Mouse (Mus musculus) hindbrain, embryonic 12.5 days (tissue): ENCODE data around the gene Dcun1d4. TPM values are rescaled to one million over a fixed set of nuclear protein-coding genes. Genes with fewer than 3 reads are reported as not detected.
"Not testable (repeated sequence)": the region's sequence is repeated elsewhere in the genome, so short reads cannot be mapped to it uniquely, and the experiment has no call there.

Experiments
- ATAC-seq: fragments of 200-750 bp; cut with Nextera tagmentation; 2 replicates; pipeline ENCODE4 v1.8.0; 2017; ENCODE audit warnings: moderate TSS enrichment; ENCODE audit not compliant: low FRiP score
- H3K27ac ChIP-seq: fragments of 300-500 bp; sonication (generic); 2 replicates; pipeline ENCODE4 v1.5.1; 2016; ENCODE audit warnings: mild to moderate bottlenecking
- H3K27me3 ChIP-seq: fragments of 300-500 bp; sonication (generic); 2 replicates; pipeline ENCODE4 v1.6.1; 2016; ENCODE audit warnings: mild to moderate bottlenecking
- H3K36me3 ChIP-seq: fragments of 300-500 bp; sonication (generic); 2 replicates; pipeline ENCODE4 v1.6.1; 2016; ENCODE audit warnings: mild to moderate bottlenecking
- H3K4me1 ChIP-seq: fragments of 300-500 bp; sonication (generic); 2 replicates; pipeline ENCODE4 v1.6.1; 2016
- H3K4me2 ChIP-seq: fragments of 300-500 bp; sonication (generic); replicated peaks from 2 replicates; pipeline ENCODE4 v1.6.1; 2016; ENCODE audit warnings: mild to moderate bottlenecking
- H3K4me3 ChIP-seq: fragments of 300-500 bp; sonication (generic); 2 replicates; pipeline ENCODE4 v1.5.1; 2016; ENCODE audit warnings: mild to moderate bottlenecking
- H3K9ac ChIP-seq: fragments of 300-500 bp; sonication (generic); 2 replicates; pipeline ENCODE4 v1.6.1; 2016; ENCODE audit warnings: mild to moderate bottlenecking, moderate library complexity
- H3K9me3 ChIP-seq: fragments of 300-500 bp; sonication (generic); replicated peaks from 2 replicates; pipeline ENCODE4 v1.6.1; 2016; ENCODE audit warnings: mild to moderate bottlenecking
- WGBS: fragments of 180-500 bp; shearing (Covaris S2); methylation state at CpG from one replicate; pipeline ENCODE4 v1.1.7; 2016; 5-methylcytosine and 5-hydroxymethylcytosine counted together
- polyA plus RNA-seq: library from polyadenylated mRNA; unstranded; fragments of >200 nt; fragmentation: Nextera tagmentation; extraction: Ambion mirVana; gene quantifications from 2 replicates; pipeline ENCODE4 v1.2.1, GENCODE M21; 2016

Gene Dcun1d4
- polyA plus RNA-seq, 1 experiment from 2014 or later, result 58.4 TPM

DNA sequence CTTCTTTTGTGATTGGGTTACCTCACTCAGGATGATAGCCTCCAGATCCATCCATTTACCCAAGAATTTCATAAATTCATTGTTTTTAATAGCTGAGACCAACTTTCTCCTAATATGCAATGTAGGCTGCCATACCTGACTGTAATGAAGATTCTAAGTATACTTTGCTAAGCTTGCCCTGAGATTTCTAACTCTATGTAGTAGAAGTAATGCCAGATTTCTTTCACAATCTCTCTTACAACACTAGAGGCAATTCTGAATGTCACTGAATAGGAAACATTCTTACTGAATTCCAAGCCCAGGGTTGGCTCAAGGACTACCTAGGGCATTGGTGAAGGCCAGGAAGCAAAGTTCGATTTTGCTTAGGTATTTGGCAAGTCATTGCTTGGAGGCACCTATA is 1.6 kb downstream of the Dcun1d4 start:
- not testable (repeated sequence) for H3K27ac ChIP-seq, H3K9ac ChIP-seq, H3K27me3 ChIP-seq, H3K4me1 ChIP-seq, H3K9me3 ChIP-seq, H3K36me3 ChIP-seq, H3K4me2 ChIP-seq, ATAC-seq, H3K4me3 ChIP-seq
- 97% methylated on average over 1 of the region's 1 CpGs for whole genome bisulfite sequencing

DNA sequence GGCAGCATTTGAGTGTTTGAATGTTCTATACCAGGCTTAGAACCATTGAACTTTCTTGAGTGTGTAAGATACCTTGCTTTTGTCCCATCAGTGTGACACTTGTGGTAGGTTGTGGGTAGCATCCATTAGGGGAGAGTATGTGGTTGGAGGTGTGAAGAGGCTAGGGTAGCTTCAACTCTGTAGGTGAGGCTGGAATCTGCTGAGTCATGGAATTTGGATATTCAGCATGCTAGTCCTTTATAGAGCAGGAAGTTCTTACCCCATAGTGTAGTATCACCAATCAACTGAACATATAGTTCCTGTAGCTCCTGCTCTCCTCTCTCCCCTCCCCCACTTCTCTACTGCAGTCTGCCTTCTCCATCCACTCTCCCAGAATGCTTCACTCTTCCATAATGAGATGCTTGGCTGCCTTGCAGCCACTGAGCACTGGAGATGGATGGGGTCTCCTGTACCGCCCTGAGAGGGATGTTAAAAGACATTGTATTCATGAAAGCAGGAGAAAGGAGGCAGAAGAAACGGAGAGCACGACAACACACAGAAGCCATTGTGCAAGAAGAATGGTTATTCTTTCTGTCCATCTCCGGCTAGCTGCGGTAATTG is 3.3 kb downstream of the Dcun1d4 start:
- H3K4me1 ChIP-seq, result peaks cover 7% of the 10 kb centered on the region; the same call in 1 of the 2 replicates
- H3K27ac ChIP-seq, result peak overlapping the region; percentile 67
- H3K4me3 ChIP-seq, result peak overlapping the region; percentile 16; the same call in 1 of the 2 replicates
- H3K36me3 ChIP-seq, result no peaks in the 10 kb centered on the region
- peak overlapping the region; percentile 38; the same call in 1 of the 2 replicates for H3K9ac ChIP-seq
- WGBS, result 32% methylated on average over 5 of the region's 5 CpGs
- no peaks in the 10 kb centered on the region for H3K9me3 ChIP-seq
- no peaks in the 10 kb centered on the region for H3K27me3 ChIP-seq
- peak; percentile 74 for ATAC-seq
- H3K4me2 ChIP-seq, result peak overlapping the region; percentile 29; the same call in 1 of the 2 replicates

DNA sequence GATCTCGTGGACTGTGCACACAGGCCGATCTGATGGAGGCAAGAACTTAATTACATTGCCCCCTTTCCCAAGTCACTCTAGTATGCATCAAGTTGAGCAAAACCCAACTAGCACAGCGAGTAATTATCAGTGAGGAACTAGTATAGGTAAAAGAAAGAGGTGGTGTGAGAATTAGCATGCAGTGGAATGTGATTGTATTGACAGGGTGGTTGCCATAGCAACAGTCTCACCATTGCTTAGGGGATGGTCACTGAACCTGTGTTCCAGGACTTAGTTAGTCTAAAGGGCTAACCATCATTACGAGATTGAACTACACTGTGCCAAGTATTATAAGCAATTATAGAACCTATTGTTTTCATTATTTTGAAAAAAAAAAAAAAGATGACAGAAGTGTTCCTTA is 5.7 kb downstream of the Dcun1d4 start:
- Histone ChIP-seq H3K27ac (no peak overlapping the region), H3K4me2 (no peak overlapping the region), H3K27me3 (no peaks in the 10 kb centered on the region), H3K36me3 (no peaks in the 10 kb centered on the region), H3K4me3 (no peak overlapping the region), H3K9me3 (no peaks in the 10 kb centered on the region), H3K4me1 (peaks cover 11% of the 10 kb centered on the region; the same call in 1 of the 2 replicates), H3K9ac (no peak overlapping the region)
- ATAC-seq, result no peak
- whole genome bisulfite sequencing, result 55% methylated on average over 4 of the region's 4 CpGs

DNA sequence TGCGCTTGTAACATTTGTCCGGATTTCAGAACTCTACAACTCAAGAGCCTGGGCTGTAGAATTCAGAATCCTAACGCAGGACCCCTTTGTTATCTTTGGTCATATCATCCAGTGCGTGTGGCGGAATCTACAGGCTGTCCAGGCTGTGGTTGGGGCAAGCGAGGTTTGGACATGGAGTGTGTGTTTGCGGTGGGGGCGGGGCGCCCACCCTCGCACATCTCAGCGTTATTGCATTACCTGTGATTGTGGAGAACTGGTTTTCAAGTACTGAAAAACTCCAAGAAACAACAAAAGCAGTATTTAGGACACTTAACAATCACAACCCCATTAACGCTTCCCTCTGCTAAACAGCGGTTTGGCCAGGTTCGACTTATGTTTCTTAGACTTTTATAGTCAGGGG is 9.1 kb downstream of the Dcun1d4 start:
- no peaks in the 10 kb centered on the region for H3K9me3 ChIP-seq
- H3K27me3 ChIP-seq, result no peaks in the 10 kb centered on the region
- H3K4me2 ChIP-seq, result peak overlapping the region; percentile 94
- H3K4me3 ChIP-seq, result peak overlapping the region; percentile 90
- peaks cover 9% of the 10 kb centered on the region for H3K4me1 ChIP-seq
- 6% methylated on average over 14 of the region's 14 CpGs for WGBS
- peak overlapping the region; percentile 90 for H3K27ac ChIP-seq
- ATAC-seq, result no peak
- peak overlapping the region; percentile 61 for H3K9ac ChIP-seq
- no peaks in the 10 kb centered on the region for H3K36me3 ChIP-seq

DNA sequence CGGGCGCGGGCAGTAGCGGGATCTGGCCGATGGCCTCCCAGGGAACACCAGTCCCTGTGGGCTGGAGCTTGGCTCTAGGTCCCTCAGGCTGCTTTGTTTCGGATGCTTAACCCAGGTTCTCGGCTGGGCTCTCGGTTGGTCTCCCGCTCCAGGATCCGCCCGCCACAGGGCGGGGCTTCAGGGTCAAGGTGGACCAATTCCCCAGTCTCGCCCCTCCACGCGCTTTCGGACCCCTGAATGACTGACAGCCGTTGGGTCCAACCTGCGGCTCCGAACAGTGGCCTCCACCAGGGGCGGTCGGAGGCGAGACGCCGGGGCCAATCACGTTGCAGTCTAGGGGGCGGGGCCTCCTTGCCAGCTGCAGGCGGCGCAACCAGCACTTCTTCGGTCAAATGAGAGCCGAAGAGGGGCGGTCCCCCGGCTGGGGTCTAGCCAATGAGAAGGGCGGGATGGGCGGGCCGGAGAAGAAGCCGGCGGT is 9.8 kb downstream of the Dcun1d4 start:
- H3K27ac ChIP-seq, result peak overlapping the region; percentile 95
- peak; percentile 97 for ATAC-seq
- under 1% methylated on average over 30 of the region's 37 CpGs for WGBS

DNA sequence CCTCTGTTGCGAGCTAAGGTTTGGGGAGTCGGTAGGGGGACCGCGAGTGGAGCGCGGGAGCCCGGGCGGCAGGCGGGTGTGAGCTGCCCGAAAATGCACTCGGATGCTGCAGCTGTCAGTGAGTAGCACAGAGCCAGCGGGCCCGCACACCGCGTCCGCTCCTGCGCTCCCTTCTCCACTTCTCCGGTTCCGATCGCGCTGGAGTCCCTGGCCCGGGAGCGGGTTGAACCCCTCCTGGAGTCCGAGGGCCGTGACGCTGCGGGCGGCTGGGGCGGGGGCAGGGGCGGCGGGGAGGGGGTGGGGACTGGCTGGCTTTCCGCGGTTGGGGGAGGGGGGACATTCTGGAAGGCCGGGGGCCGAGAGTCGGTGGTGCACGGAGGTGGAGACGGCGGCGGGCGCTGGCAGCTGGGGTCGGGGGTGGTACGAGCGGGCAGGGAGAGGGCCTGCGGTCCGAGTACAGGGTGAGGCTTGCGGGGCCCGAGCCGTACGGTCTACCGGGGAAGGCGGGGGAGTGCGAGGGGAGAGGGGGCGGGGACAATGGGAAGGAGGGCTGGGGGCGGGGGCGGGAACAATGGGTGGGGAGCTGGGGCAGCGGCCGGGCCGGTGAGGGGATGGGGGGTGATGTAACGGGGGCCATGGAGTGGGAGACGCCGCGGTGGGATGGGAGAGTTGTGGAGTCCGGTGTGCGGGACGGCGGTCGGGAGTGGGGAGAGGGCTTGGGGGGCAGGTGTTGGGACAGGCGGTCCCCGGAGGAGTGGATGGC is 10.5 kb downstream of the Dcun1d4 start:
- peaks cover 9% of the 10 kb centered on the region for H3K4me1 ChIP-seq
- peak overlapping the region; percentile 94 for H3K4me2 ChIP-seq
- peak overlapping the region; percentile 95 for H3K27ac ChIP-seq
- no peaks in the 10 kb centered on the region for H3K27me3 ChIP-seq
- H3K36me3 ChIP-seq, result no peaks in the 10 kb centered on the region
- peak overlapping the region; percentile 90 for H3K4me3 ChIP-seq
- peak overlapping the region; percentile 87 for H3K9ac ChIP-seq
- ATAC-seq, result peak; percentile 46
- H3K9me3 ChIP-seq, result no peaks in the 10 kb centered on the region
- 1% methylated on average over 67 of the region's 70 CpGs for WGBS

More for the DNA sequence above, 9.8 kb downstream of the Dcun1d4 start:
- H3K4me2 ChIP-seq, result peak overlapping the region; percentile 94
- H3K27me3 ChIP-seq, result no peaks in the 10 kb centered on the region
- H3K4me1 ChIP-seq, result peaks cover 9% of the 10 kb centered on the region
- peak overlapping the region; percentile 90 for H3K4me3 ChIP-seq
- no peaks in the 10 kb centered on the region for H3K36me3 ChIP-seq
- H3K9ac ChIP-seq, result peak overlapping the region; percentile 61
- no peaks in the 10 kb centered on the region for H3K9me3 ChIP-seq

DNA sequence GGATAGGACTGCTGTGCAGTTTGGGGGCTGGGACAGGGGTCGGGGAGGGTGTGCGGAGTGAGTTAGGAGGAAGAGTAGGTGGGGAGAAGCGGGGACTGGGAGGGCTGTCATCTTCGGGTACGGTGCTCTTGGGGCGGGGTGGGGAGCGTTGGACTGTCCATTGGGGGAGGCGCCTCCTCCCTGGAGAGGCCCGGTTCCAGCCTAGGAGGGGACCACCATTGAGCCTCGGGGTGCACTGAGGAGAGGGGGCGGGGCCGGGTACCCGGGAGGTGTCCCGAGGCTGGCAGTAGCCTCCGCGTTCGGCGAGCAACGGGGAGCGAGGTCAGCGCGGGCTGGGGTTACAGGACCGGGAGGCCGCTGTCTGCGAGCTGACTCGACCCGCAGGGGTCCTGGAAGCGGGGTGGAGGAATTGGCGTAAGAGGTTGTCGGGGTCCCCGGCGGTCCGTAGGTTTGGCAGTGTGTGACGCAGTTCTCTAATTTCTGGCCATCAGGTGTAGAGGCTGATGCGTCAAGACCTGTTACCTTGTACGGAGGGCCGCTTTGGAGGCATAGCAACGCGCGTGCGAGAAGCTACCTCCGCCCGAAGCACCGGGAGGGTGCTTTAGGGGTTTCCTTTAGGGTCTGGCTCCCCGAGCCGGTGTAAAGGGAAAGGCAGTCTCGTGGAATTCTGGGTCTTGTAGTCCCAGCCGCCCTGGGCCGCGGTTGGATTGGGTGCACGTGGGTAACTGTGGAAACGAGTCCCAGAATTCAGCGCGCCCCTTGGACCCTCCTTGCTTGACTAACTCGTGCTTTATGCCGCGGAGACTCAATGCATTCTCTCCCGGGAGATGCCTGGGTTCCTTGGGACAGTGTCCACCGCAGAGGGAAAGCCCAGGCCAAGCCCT is 11.3 kb downstream of the Dcun1d4 start:
- Histone ChIP-seq H3K27me3 (no peaks in the 10 kb centered on the region), H3K4me1 (peaks cover 9% of the 10 kb centered on the region), H3K9me3 (no peaks in the 10 kb centered on the region), H3K4me2 (peak overlapping the region; percentile 94), H3K36me3 (no peaks in the 10 kb centered on the region), H3K27ac (peak overlapping the region; percentile 95), H3K4me3 (peak overlapping the region; percentile 90), H3K9ac (peak overlapping the region; percentile 87)
- ATAC-seq, result peak; percentile 59
- WGBS, result under 1% methylated on average over 56 of the region's 59 CpGs

DNA sequence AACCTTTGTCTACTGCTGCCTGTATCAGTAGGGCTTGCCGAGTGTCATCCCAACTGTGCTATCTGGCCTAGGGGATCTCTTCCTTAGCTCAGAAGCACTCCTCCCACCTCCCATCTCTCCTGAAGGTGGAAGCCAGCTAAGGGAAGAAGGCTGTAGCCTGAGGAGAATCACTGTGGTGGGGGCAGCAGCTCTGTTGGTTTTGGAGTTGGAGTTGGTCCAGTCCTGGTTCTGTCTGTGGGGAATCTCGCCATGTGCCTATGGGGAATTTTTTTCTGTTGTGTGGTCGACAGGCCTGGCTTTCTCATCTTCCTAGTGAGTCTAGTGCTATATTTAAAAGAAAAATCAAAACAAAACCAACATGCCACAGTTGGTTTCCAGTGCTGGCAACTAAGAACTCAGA is 16.6 kb downstream of the Dcun1d4 start:
- Histone ChIP-seq H3K27me3 (no peaks in the 10 kb centered on the region), H3K9me3 (no peaks in the 10 kb centered on the region), H3K27ac (no peak overlapping the region), H3K4me1 (peaks cover 16% of the 10 kb centered on the region), H3K9ac (no peak overlapping the region), H3K4me2 (no peak overlapping the region), H3K36me3 (no peaks in the 10 kb centered on the region), H3K4me3 (no peak overlapping the region)
- no peak for ATAC-seq
- 80% methylated on average over 3 of the region's 3 CpGs for WGBS

DNA sequence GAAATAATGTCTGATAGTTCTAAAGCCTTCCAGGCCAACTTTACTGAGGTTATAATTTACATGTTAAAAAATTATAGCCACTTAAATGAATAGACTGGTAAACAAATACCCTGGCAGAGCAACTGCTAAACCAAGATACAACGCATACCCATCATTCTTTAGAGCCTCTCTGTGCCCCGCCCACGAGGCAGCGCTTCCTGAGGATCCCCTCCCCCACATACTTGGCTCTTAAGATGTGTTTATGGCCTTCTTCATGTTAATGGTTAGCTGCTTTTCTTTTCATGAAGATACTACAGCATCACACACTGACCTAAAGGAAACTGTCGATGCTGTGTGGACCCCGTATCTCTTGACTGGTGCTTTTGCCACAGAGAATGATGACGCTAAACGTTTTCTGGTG is 17.8 kb downstream of the Dcun1d4 start:
- no peak for ATAC-seq
- Histone ChIP-seq H3K27me3 (no peaks in the 10 kb centered on the region), H3K4me1 (peaks cover 19% of the 10 kb centered on the region), H3K9me3 (no peaks in the 10 kb centered on the region), H3K27ac (no peak overlapping the region), H3K4me3 (no peak overlapping the region), H3K4me2 (no peak overlapping the region), H3K36me3 (no peaks in the 10 kb centered on the region), H3K9ac (no peak overlapping the region)
- 80% methylated on average over 8 of the region's 8 CpGs for WGBS

DNA sequence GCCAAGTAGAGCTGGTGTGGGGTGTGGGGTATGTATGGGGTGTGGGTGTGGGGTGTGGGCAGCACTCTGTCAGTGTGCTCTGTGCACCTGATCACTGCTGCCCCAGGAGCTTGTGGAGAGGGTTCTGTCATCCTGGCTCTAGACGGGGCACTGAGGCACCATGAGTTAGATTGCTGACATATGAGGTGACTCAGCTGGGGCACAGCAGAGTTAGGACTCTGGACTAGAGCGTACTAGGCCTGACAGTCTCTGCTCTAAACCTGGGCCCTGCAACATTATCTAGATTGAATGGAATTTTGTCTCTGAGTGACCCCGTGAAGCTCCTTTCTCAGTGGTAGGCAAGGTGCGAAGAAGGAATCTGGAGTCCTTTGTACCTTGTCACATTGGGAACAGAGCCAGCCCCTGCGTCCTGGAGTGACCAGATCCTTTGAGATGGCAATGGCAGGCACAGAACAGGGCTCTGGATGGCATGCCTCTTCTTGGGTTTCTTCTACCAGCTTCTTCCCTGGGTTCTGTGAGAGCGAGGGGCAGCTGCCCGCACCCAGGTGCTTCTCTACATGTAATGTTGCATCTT is 20.2 kb downstream of the Dcun1d4 start:
- ATAC-seq, result no peak
- 90% methylated on average over 7 of the region's 7 CpGs for WGBS

DNA sequence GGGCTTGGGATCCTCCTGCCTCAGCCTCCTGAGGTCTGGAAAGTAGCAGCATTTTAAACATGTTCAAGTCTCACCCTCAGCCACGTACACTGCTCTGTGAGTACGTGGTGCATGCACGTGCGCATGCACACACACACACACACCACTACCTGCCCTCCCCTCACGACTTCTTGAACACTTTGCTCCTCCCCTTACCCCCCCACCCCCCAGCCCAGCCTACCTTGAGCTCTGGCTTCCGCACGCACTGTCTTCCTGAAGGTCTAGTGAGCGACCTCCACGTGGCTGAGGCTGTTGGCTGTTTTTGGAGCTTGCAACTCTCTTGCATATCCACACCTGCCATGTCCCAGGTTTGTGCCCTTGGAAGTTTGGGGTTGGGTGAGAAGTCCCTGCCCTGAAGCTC is 21.6 kb downstream of the Dcun1d4 start:
- Histone ChIP-seq H3K27ac (no peak overlapping the region), H3K4me2 (no peak overlapping the region), H3K4me1 (peaks cover 21% of the 10 kb centered on the region), H3K9me3 (no peaks in the 10 kb centered on the region), H3K9ac (no peak overlapping the region), H3K36me3 (no peaks in the 10 kb centered on the region), H3K4me3 (no peak overlapping the region), H3K27me3 (no peaks in the 10 kb centered on the region)
- WGBS, result 89% methylated on average over 9 of the region's 9 CpGs
- no peak for ATAC-seq

More for the DNA sequence above, 20.2 kb downstream of the Dcun1d4 start:
- Histone ChIP-seq H3K9me3 (no peaks in the 10 kb centered on the region), H3K36me3 (no peaks in the 10 kb centered on the region), H3K9ac (0 out of 2 replicates have a peak overlapping the region, but pooled peaks have one; percentile 5), H3K27me3 (no peaks in the 10 kb centered on the region), H3K4me3 (no peak overlapping the region), H3K4me1 (peaks cover 19% of the 10 kb centered on the region), H3K27ac (no peak overlapping the region), H3K4me2 (no peak overlapping the region)
